Mouse (Mus musculus) spleen, adult 18-20 months (tissue): ENCODE measurements around the gene Btbd16.

Experiments used
- DNase-seq, 2 experiments: peaks; one replicate each; pipeline ENCODE4 v3.0.0; 2022; ENCODE audit warnings: mixed read lengths in 2 of 2

The Btbd16 gene

GRCm38 (mm10) chr7:130819624-130820023 is 45.8 kb downstream of the Btbd16 start:
- DNase-seq, result no peak

- no peak for DNase-seq
Measured at GRCm38 (mm10) chr7:130823992-130824391, 50.1 kb downstream of the Btbd16 start.

GRCm38 (mm10) chr7:130826343-130826742 is 52.5 kb downstream of the Btbd16 start:
- no peak for DNase-seq

- DNase-seq, result peak in 1 of 2 experiments; percentile 24
Measured at GRCm38 (mm10) chr7:130827431-130827830, 53.6 kb downstream of the Btbd16 start.

- no peak for DNase-seq
Measured at GRCm38 (mm10) chr7:130827844-130828403, 54.1 kb downstream of the Btbd16 start.

- peak in 1 of 2 experiments; percentile 20 for DNase-seq
Measured at GRCm38 (mm10) chr7:130828475-130828874, 54.6 kb downstream of the Btbd16 start.

GRCm38 (mm10) chr7:130831586-130831985 is 57.7 kb downstream of the Btbd16 start:
- no peak for DNase-seq

GRCm38 (mm10) chr7:130834299-130834698 is 60.4 kb downstream of the Btbd16 start:
- no peak for DNase-seq

GRCm38 (mm10) chr7:130834958-130835861 is 61.3 kb downstream of the Btbd16 start:
- DNase-seq, result no peak

- DNase-seq, result no peak
Measured at GRCm38 (mm10) chr7:130836066-130836465, 62.2 kb downstream of the Btbd16 start.

- DNase-seq, result no peak
Measured at GRCm38 (mm10) chr7:130837941-130838657, 64.2 kb downstream of the Btbd16 start.

- DNase-seq, result no peak
Measured at GRCm38 (mm10) chr7:130838658-130839025, 64.8 kb downstream of the Btbd16 start.

GRCm38 (mm10) chr7:130839380-130840100 is 65.7 kb downstream of the Btbd16 start:
- DNase-seq, result no peak

GRCm38 (mm10) chr7:130847164-130847718 is 73.4 kb downstream of the Btbd16 start:
- no peak for DNase-seq

- DNase-seq, result no peak
Measured at GRCm38 (mm10) chr7:130854684-130855292, 80.9 kb downstream of the Btbd16 start.

GRCm38 (mm10) chr7:130855681-130856080 is 81.8 kb downstream of the Btbd16 start:
- no peak for DNase-seq

GRCm38 (mm10) chr7:130857973-130858372 is 84.1 kb downstream of the Btbd16 start:
- no peak for DNase-seq

GRCm38 (mm10) chr7:130859926-130860325 is 86.1 kb downstream of the Btbd16 start:
- DNase-seq, result no peak

- DNase-seq, result no peak
Measured at GRCm38 (mm10) chr7:130860721-130861142, 86.9 kb downstream of the Btbd16 start.

GRCm38 (mm10) chr7:130862501-130862900 is 88.6 kb downstream of the Btbd16 start:
- DNase-seq, result no peak

GRCm38 (mm10) chr7:130864711-130865110 is 90.8 kb downstream of the Btbd16 start:
- DNase-seq, result no peak
